Mouse (Mus musculus): ENCODE data around the gene Itga9. TPM values are rescaled to one million over a fixed set of nuclear protein-coding genes. Genes with fewer than 3 reads are reported as not detected.

The Itga9 gene
- polyA plus RNA-seq, 1 experiment = 6.2 TPM

DNA sequence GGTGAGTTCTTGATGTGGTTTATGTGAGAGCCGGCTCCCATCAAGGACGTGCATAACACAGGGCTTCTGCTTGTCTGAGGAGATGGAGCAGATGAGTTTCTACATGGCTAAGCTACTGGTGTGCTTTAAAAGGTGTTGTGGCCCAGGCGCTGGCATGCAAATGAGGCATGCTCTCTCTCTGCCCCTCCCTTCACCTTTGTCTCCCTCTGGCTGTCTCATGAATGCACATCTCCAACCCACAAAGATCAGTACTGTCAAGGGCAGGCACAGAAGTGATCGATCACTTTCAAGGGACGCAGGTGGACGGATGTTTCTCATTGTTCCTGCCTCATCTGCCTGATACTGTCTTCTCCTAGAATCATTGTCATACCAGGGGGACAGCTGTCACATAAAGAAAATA is 57.4 kb downstream of the Itga9 start:
- TF ChIP-seq CTCF (IDR thresholded peaks at IDR 0.05; ENCODE audit: control insufficient read depth, insufficient read depth, insufficient replicate concordance, low read depth, low read length) (no peak), POLR2A (IDR thresholded peaks at IDR 0.05; ENCODE audit: control insufficient read depth, low read depth, low read length) (no peak)
- Histone ChIP-seq H3K4me3 (ENCODE audit: control insufficient read depth, low read depth, low read length) (no peak overlapping the region), H3K27ac (ENCODE audit: control insufficient read depth, insufficient read depth, low read depth, low read length) (no peak overlapping the region), H3K27me3 (ENCODE audit: control insufficient read depth, insufficient read depth, low read length) (no peaks in the 10 kb centered on the region), H3K4me1 (ENCODE audit: control insufficient read depth, insufficient read depth, low read length) (no peaks in the 10 kb centered on the region), H3K36me3 (ENCODE audit: control insufficient read depth, insufficient read depth, low read length) (no peaks in the 10 kb centered on the region)

DNA sequence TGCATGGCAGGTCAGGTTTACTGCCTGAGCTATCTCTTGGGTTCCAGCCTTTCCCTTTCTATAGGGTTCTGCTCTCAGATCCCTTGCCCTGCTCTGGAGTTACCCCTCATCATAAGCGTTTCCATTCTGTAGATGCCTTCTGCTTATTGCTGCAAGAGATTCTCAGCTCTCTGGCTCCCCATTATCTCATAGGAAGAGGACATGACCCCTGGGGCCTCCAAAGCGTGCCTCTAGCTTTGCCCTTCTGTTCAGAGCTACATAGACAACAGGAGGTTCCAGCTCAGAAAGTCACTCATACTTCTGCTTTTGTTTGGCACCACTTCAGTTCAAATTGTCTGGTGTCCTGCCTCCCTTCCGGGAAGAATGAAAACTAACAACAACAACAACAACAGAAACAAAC is 59.6 kb downstream of the Itga9 start:
- no peak overlapping the region for H3K27ac ChIP-seq (ENCODE audit: control insufficient read depth, insufficient read depth, low read depth, low read length)
- TF ChIP-seq POLR2A (IDR thresholded peaks at IDR 0.05; ENCODE audit: control insufficient read depth, low read depth, low read length) = no peak
- TF ChIP-seq CTCF (IDR thresholded peaks at IDR 0.05; ENCODE audit: control insufficient read depth, insufficient read depth, insufficient replicate concordance, low read depth, low read length) = no peak
- H3K36me3 ChIP-seq (ENCODE audit: control insufficient read depth, insufficient read depth, low read length) = no peaks in the 10 kb centered on the region
- no peaks in the 10 kb centered on the region for H3K4me1 ChIP-seq (ENCODE audit: control insufficient read depth, insufficient read depth, low read length)
- H3K4me3 ChIP-seq (ENCODE audit: control insufficient read depth, low read depth, low read length) = no peak overlapping the region
- H3K27me3 ChIP-seq (ENCODE audit: control insufficient read depth, insufficient read depth, low read length) = no peaks in the 10 kb centered on the region

DNA sequence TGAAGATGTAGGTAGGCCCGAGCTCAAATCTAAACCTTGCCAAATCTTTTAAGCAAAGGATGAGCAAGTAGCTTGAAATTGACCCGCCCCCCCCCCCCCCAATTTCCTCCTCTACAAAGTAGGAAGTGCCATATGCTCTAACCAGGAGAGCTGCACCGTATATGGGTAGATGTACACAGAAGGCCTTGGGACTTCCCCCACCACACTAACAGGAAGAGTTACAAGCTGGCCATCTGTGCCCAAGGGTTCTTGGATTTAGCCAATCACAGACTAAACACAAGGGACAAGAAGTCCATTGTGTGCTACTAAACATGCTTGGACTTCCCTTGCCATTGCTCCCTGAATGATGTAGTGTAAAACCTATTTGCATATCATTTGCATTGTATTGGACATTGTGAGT is 63.2 kb downstream of the Itga9 start:
- Histone ChIP-seq H3K27ac (ENCODE audit: control insufficient read depth, insufficient read depth, low read depth, low read length) (no peak overlapping the region), H3K27me3 (ENCODE audit: control insufficient read depth, insufficient read depth, low read length) (no peaks in the 10 kb centered on the region), H3K4me3 (ENCODE audit: control insufficient read depth, low read depth, low read length) (no peak overlapping the region), H3K36me3 (ENCODE audit: control insufficient read depth, insufficient read depth, low read length) (no peaks in the 10 kb centered on the region), H3K4me1 (ENCODE audit: control insufficient read depth, insufficient read depth, low read length) (no peaks in the 10 kb centered on the region)
- TF ChIP-seq CTCF (IDR thresholded peaks at IDR 0.05; ENCODE audit: control insufficient read depth, insufficient read depth, insufficient replicate concordance, low read depth, low read length) (no peak), POLR2A (IDR thresholded peaks at IDR 0.05; ENCODE audit: control insufficient read depth, low read depth, low read length) (no peak)

DNA sequence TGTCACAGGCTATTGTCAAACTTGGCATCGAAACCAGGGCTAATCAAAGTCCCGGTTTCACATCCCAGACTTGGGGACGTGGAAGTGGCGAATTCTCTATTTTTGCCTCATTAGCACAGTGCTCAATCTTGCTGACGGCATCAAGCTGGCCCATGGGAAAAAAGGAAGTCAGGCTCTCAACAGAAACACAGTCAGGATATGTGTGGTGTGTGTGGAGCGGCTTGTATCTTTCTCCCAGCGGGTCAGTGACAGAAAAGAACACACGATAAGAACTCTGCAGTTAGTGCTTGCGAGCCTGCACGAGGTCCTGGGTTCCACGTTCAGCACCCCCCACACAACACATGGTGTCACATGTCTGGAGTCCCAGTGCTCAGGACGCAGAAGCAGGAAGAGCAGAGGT is 67.8 kb downstream of the Itga9 start:
- H3K27ac ChIP-seq (ENCODE audit: control insufficient read depth, insufficient read depth, low read depth, low read length) = no peak overlapping the region
- TF ChIP-seq POLR2A (IDR thresholded peaks at IDR 0.05; ENCODE audit: control insufficient read depth, low read depth, low read length) (no peak), CTCF (IDR thresholded peaks at IDR 0.05; ENCODE audit: control insufficient read depth, insufficient read depth, insufficient replicate concordance, low read depth, low read length) (no peak)
- no peak overlapping the region for H3K4me3 ChIP-seq (ENCODE audit: control insufficient read depth, low read depth, low read length)
- H3K27me3 ChIP-seq (ENCODE audit: control insufficient read depth, insufficient read depth, low read length) = no peaks in the 10 kb centered on the region
- H3K4me1 ChIP-seq (ENCODE audit: control insufficient read depth, insufficient read depth, low read length) = peaks cover 5% of the 10 kb centered on the region
- no peaks in the 10 kb centered on the region for H3K36me3 ChIP-seq (ENCODE audit: control insufficient read depth, insufficient read depth, low read length)

DNA sequence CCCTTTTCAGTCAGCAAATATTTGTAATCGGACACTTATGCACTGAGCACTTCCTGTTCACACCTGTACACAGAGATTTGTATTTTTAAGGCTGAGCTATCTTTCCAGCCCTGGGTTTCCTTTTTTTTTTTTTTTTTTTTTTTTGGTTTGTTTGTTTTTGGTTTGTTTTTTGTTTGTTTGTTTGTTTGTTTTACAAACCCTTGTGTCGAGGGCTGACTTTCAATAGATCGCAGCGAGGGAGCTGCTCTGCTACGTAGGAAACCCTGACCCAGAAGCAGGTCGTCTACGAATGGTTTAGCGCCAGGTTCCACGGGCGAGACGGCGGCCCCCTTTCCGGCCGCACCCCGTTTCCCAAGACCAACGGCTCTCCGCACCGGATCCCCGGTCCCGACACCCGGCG is 68.3 kb downstream of the Itga9 start:
- peaks cover 5% of the 10 kb centered on the region for H3K4me1 ChIP-seq (ENCODE audit: control insufficient read depth, insufficient read depth, low read length)
- TF ChIP-seq CTCF (IDR thresholded peaks at IDR 0.05; ENCODE audit: control insufficient read depth, insufficient read depth, insufficient replicate concordance, low read depth, low read length) (no peak), POLR2A (IDR thresholded peaks at IDR 0.05; ENCODE audit: control insufficient read depth, low read depth, low read length) (no peak)

DNA sequence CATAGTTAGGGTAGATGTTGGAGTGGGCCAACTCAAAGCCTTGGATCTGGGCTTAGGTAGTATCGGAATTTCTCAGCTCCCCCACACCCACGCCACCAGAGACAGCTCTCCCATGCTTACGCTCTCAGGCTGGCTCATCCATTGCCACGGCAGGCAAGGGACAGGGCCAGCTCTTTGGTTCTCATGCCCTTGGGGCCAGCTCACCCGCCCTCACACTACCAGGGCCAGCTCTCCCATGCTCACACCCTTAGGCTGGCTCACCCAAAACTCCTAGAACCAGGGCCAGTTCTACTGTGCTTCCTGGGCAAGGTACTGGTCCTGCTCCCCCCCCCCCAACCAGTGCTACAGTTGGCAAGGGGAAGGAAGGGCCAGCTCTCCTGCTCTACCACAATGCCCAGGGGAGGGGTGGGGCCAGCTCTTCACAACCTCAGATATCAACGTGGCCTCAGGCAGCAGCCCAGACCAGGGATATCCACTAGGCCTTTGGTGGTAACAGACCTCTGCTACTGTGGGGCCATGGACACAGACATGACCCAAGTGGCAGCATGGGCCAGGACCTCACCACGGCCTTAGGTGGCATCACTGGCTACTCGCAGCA is 69.2 kb downstream of the Itga9 start:
- Histone ChIP-seq H3K27ac (ENCODE audit: control insufficient read depth, insufficient read depth, low read depth, low read length) (no peak overlapping the region), H3K4me3 (ENCODE audit: control insufficient read depth, low read depth, low read length) (no peak overlapping the region)

More for the DNA sequence above, 68.3 kb downstream of the Itga9 start:
- Histone ChIP-seq H3K36me3 (ENCODE audit: control insufficient read depth, insufficient read depth, low read length) (no peaks in the 10 kb centered on the region), H3K4me3 (ENCODE audit: control insufficient read depth, low read depth, low read length) (no peak overlapping the region), H3K27ac (ENCODE audit: control insufficient read depth, insufficient read depth, low read depth, low read length) (no peak overlapping the region), H3K27me3 (ENCODE audit: control insufficient read depth, insufficient read depth, low read length) (no peaks in the 10 kb centered on the region)

DNA sequence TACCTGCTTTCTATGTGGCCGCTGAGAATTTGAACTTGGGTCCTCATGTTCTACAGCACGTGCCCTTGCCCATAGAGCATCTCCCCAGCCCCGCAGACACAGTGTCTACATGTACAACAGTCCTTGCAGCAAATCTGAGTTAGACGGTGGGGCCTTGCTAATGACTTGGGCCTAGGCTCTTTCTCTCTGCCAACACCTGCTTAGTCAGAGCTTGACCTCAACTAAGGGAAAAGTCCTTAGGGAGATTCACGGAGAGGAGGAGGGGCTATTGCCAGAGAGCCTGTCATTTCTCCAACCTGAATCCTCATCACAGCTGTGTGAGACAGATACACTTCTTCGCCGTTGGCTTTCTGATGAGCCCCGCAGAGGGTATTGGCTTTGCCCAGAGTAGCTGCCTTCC is 70.2 kb downstream of the Itga9 start:
- TF ChIP-seq CTCF (IDR thresholded peaks at IDR 0.05; ENCODE audit: control insufficient read depth, insufficient read depth, insufficient replicate concordance, low read depth, low read length) (no peak), POLR2A (IDR thresholded peaks at IDR 0.05; ENCODE audit: control insufficient read depth, low read depth, low read length) (no peak)
- Histone ChIP-seq H3K27me3 (ENCODE audit: control insufficient read depth, insufficient read depth, low read length) (no peaks in the 10 kb centered on the region), H3K27ac (ENCODE audit: control insufficient read depth, insufficient read depth, low read depth, low read length) (no peak overlapping the region), H3K36me3 (ENCODE audit: control insufficient read depth, insufficient read depth, low read length) (no peaks in the 10 kb centered on the region), H3K4me3 (ENCODE audit: control insufficient read depth, low read depth, low read length) (no peak overlapping the region), H3K4me1 (ENCODE audit: control insufficient read depth, insufficient read depth, low read length) (peaks cover 5% of the 10 kb centered on the region)

More for the DNA sequence above, 69.2 kb downstream of the Itga9 start:
- no peaks in the 10 kb centered on the region for H3K36me3 ChIP-seq (ENCODE audit: control insufficient read depth, insufficient read depth, low read length)
- TF ChIP-seq CTCF (IDR thresholded peaks at IDR 0.05; ENCODE audit: control insufficient read depth, insufficient read depth, insufficient replicate concordance, low read depth, low read length) = no peak
- TF ChIP-seq POLR2A (IDR thresholded peaks at IDR 0.05; ENCODE audit: control insufficient read depth, low read depth, low read length) = no peak
- no peaks in the 10 kb centered on the region for H3K27me3 ChIP-seq (ENCODE audit: control insufficient read depth, insufficient read depth, low read length)
- H3K4me1 ChIP-seq (ENCODE audit: control insufficient read depth, insufficient read depth, low read length) = peaks cover 5% of the 10 kb centered on the region
